Comparison of ENCODE assay signal across 8 mouse cellular contexts in the genomic region with DNA sequence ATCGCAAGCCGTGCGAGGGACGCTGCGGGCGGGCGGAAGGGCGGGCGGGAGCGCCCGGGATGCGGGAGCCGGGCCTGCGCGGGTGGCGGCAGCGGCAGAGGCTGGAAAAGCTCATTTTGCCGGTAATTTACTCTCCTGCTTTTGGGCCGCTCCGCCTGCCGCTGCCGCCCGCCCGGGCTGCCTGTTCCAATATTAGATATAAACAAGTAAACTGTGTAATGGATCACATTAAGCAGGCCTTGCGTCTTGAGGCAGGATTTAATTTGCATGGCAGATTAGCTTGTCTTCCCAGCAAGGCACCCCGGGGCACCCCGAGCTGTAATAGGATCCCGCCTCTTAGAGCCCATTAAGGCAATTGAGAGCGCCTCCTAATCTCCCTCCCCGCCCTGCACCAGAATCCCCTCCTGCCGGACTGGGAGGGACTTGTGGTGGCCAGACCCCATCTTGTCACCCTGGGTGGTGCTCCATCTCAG. TPM values are rescaled to one million over a fixed set of nuclear protein-coding genes. Genes with fewer than 3 reads are reported as not detected.
A peak's percentile ranks its signal among the peaks of the same experiment; 100 is the strongest.
DNase-seq lines count a peak whose midpoint lies in the region; TF ChIP-seq lines count a peak whose summit lies in the region.

No protein-coding gene starts in this region.

- intact Hi-C loops in left cerebral cortex, adult 2 months (cut with DNase I) = no loop called here
- intact Hi-C loops in left cerebral cortex, postnatal 14 days (cut with DNase I) = no loop called here
- intact Hi-C loops in heart, adult 2 months (cut with DNase I) = no loop called here

- H3K36me3 ChIP-seq in heart, adult 2 months (ENCODE audit: control insufficient read depth, insufficient read depth, low read length) = no peaks in the 10 kb centered on the region

- DNase-seq in left cerebral cortex, adult 2 months (ENCODE audit: extremely low spot score in 1 of 2, low spot score in 2 of 2) = no peak
- DNase-seq in left cerebral cortex, postnatal 14 days (ENCODE audit: low spot score in 2 of 2) = no peak
- DNase-seq in heart, adult 2 months = peak; percentile 57 to 61
- peak; percentile 36 for DNase-seq in kidney, adult 18-20 months
- DNase-seq in lung, postnatal 4 days = peak; percentile 19 to 47
- no peak for DNase-seq in MN1 (ENCODE audit: low spot score)
- DNase-seq in adrenal gland, adult 18-20 months (ENCODE audit: low spot score in 2 of 2) = no peak

- H3K79me2 ChIP-seq in heart, adult 2 months (replicated peaks; ENCODE audit: control insufficient read depth, insufficient read depth, low read length) = no peaks in the 10 kb centered on the region

- no peaks in the 10 kb centered on the region for H3K4me1 ChIP-seq in cortical plate, adult 2 months (ENCODE audit: control insufficient read depth, insufficient read depth, low read length)
- H3K4me1 ChIP-seq in heart, adult 2 months (ENCODE audit: control insufficient read depth, insufficient read depth, low read length) = peaks cover 2% of the 10 kb centered on the region

- peak overlapping the region; percentile 37 for H3K4me3 ChIP-seq in left cerebral cortex, adult 2 months
- peak overlapping the region; percentile 10; the same call in 1 of the 2 replicates for H3K4me3 ChIP-seq in cortical plate, adult 2 months (ENCODE audit: insufficient read depth, low read length)
- peak overlapping the region; percentile 42 for H3K4me3 ChIP-seq in heart, adult 2 months

- WGBS in heart, adult 2 months = 1% methylated on average over 31 of the region's 31 CpGs

- peak overlapping the region; percentile 51 for H3K9ac ChIP-seq in heart, adult 2 months (ENCODE audit: low read depth, low read length)

- TF ChIP-seq POLR2A in cortical plate, adult 2 months (IDR thresholded peaks at IDR 0.05; ENCODE audit: extremely low read depth, insufficient read depth, low read length) = no peak
- 0 out of 2 replicates have a peak, but pooled peaks have one; percentile 42 for TF ChIP-seq POLR2A in heart, adult 2 months (IDR thresholded peaks at IDR 0.05; ENCODE audit: insufficient read depth, low read depth, low read length)

- H3K27ac ChIP-seq in left cerebral cortex, adult 2 months = no peak overlapping the region
- no peak overlapping the region for H3K27ac ChIP-seq in cortical plate, adult 2 months (ENCODE audit: insufficient read depth, low read length)
- peak overlapping the region; percentile 40; the same call in 1 of the 2 replicates for H3K27ac ChIP-seq in heart, adult 2 months

- no peak for TF ChIP-seq EP300 in heart, adult 2 months (IDR thresholded peaks at IDR 0.05; ENCODE audit: insufficient read depth, low read depth, low read length)

- H3K27me3 ChIP-seq in heart, adult 2 months (ENCODE audit: control insufficient read depth, insufficient read depth, low read length) = no peaks in the 10 kb centered on the region; the same call in 1 of the 2 replicates

- TF ChIP-seq CTCF in left cerebral cortex, adult 2 months (IDR thresholded peaks at IDR 0.05) = no peak
- no peak for TF ChIP-seq CTCF in cortical plate, adult 2 months (IDR thresholded peaks at IDR 0.05; ENCODE audit: extremely low read depth, insufficient read depth, low read length)
- TF ChIP-seq CTCF in heart, adult 2 months (IDR thresholded peaks at IDR 0.05) = no peak

RNA-seq across cellular contexts. Expression of a gene that starts 48.4 kb away (rescaled TPM):
- total RNA-seq in left cerebral cortex, adult 2 months (2021) = 10 to 100 TPM; 37.2 to 41.8 TPM
- total RNA-seq in left cerebral cortex, postnatal 14 days (2021) = 10 to 100 TPM; 31.8 to 32.2 TPM
- 40.8 and 44.3 TPM in 2 replicates for polyA plus RNA-seq in cortical plate, adult 2 months (2012; rRNA removed)
- 10 to 100 TPM; 18.4 to 23.0 TPM for total RNA-seq in heart, adult 2 months (2021)
- 14.3 and 16.6 TPM in 2 replicates for polyA plus RNA-seq in heart, adult 2 months (2012; rRNA removed)
- total RNA-seq in adrenal gland, adult 18-20 months (2021) = 10 to 100 TPM; 20.9 to 21.8 TPM

Comparison
In these comparisons a context has a peak if more than half of its experiments do, and no peak if none do; other contexts are left out.
1. DNase-seq: peak in heart, adult 2 months (2 of 2), kidney, adult 18-20 months (single experiment) and lung, postnatal 4 days (2 of 2); none in left cerebral cortex, adult 2 months (0 of 2), left cerebral cortex, postnatal 14 days (0 of 2), MN1 (single experiment) and adrenal gland, adult 18-20 months (0 of 2).
2. Peak in every context shown above with its lines, with median percentiles within 50 percentile points of each other: H3K4me3 ChIP-seq.